Mouse (Mus musculus) intestine, postnatal 0 days (tissue): Measurements from ENCODE around the gene Trmt1. TPM values are rescaled to one million over a fixed set of nuclear protein-coding genes. Genes with fewer than 3 reads are reported as not detected.

Experiments
- ATAC-seq: fragments of 200-750 bp; cut with Nextera tagmentation; 2 replicates; pipeline ENCODE4 v1.8.0; 2017; ENCODE audit warnings: mild to moderate bottlenecking, moderate TSS enrichment, moderate library complexity
- H3K27ac ChIP-seq: fragments of 300-500 bp; sonication (generic); 2 replicates; pipeline ENCODE4 v1.5.1; 2014; ENCODE audit warnings: mild to moderate bottlenecking, low read depth, low read length, moderate library complexity
- H3K27me3 ChIP-seq: fragments of 300-500 bp; sonication (generic); replicated peaks from 2 replicates; pipeline ENCODE4 v1.6.1; 2014; ENCODE audit warnings: low read length, mixed read lengths; ENCODE audit not compliant: control insufficient read depth, insufficient read depth
- H3K36me3 ChIP-seq: fragments of 300-500 bp; sonication (generic); 2 replicates; pipeline ENCODE4 v1.6.1; 2014; ENCODE audit warnings: mild to moderate bottlenecking, moderate library complexity; ENCODE audit not compliant: control insufficient read depth, insufficient read depth
- H3K4me1 ChIP-seq: fragments of 300-500 bp; sonication (generic); replicated peaks from 2 replicates; pipeline ENCODE4 v1.6.1; 2014; ENCODE audit warnings: antibody characterized with exemption, low read length, mixed read lengths; ENCODE audit not compliant: control insufficient read depth, insufficient read depth
- H3K4me2 ChIP-seq: fragments of 300-500 bp; sonication (generic); replicated peaks from 2 replicates; pipeline ENCODE4 v1.6.1; 2014; ENCODE audit warnings: low read depth, mild to moderate bottlenecking, moderate library complexity
- H3K4me3 ChIP-seq: fragments of 300-500 bp; sonication (generic); 2 replicates; pipeline ENCODE4 v1.5.1; 2014; ENCODE audit warnings: low read depth, low read length
- H3K9ac ChIP-seq: fragments of 300-500 bp; sonication (generic); 2 replicates; pipeline ENCODE4 v1.6.1; 2014; ENCODE audit warnings: mild to moderate bottlenecking, low read depth, low read length
- H3K9me3 ChIP-seq: fragments of 300-500 bp; sonication (generic); 2 replicates; pipeline ENCODE4 v1.6.1; 2016; ENCODE audit warnings: mixed run types; ENCODE audit not compliant: control insufficient read depth
- CTCF ChIP-seq: sonication (generic); IDR thresholded peaks from 2 replicates; pipeline ENCODE4 v1.5.1; 2016; ENCODE audit warnings: low read depth, mild to moderate bottlenecking, control low read depth, antibody characterized with exemption, moderate library complexity
- WGBS: fragments of 180-500 bp; shearing (Covaris S2); extraction: QIAGEN DNeasy Blood & Tissue Kit; methylation state at CpG from one replicate; pipeline ENCODE4 v1.1.7; 2014; 5-methylcytosine and 5-hydroxymethylcytosine counted together
- polyA plus RNA-seq: library from polyadenylated mRNA; unstranded; fragments of >200 nt; fragmentation: Nextera tagmentation; extraction: Ambion mirVana; gene quantifications from 2 replicates; pipeline ENCODE4 v1.2.1, GENCODE M21; 2015

The Trmt1 gene
- polyA plus RNA-seq, 1 experiment from 2014 or later: 22.3 TPM

- no peaks in the 10 kb centered on the region for H3K36me3 ChIP-seq
- ATAC-seq: no peak
- whole genome bisulfite sequencing: 27% methylated on average over 4 of the region's 4 CpGs
- no peak for TF ChIP-seq CTCF
- peak overlapping the region; percentile 11; the same call in 1 of the 2 replicates for H3K4me2 ChIP-seq
- H3K27me3 ChIP-seq: no peaks in the 10 kb centered on the region
- H3K27ac ChIP-seq: peak overlapping the region; percentile 95
- peaks cover 4% of the 10 kb centered on the region; the same call in 1 of the 2 replicates for H3K4me1 ChIP-seq
- no peak overlapping the region for H3K9ac ChIP-seq
- no peaks in the 10 kb centered on the region for H3K9me3 ChIP-seq
- no peak overlapping the region for H3K4me3 ChIP-seq
These were observed 28.4 kb upstream of the Trmt1 start for GRCm38 (mm10) chr8:84657680-84658079.

GRCm38 (mm10) chr8:84658951-84659350, 27.2 kb upstream of the Trmt1 start:
- Histone ChIP-seq H3K9me3 (no peaks in the 10 kb centered on the region), H3K4me2 (peak overlapping the region; percentile 84; the same call in 1 of the 2 replicates), H3K4me3 (no peak overlapping the region), H3K4me1 (peaks cover 4% of the 10 kb centered on the region; the same call in 1 of the 2 replicates), H3K27ac (peak overlapping the region; percentile 99; the same call in 1 of the 2 replicates), H3K27me3 (no peaks in the 10 kb centered on the region), H3K9ac (no peak overlapping the region), H3K36me3 (no peaks in the 10 kb centered on the region)
- ATAC-seq: no peak
- no peak for TF ChIP-seq CTCF
- WGBS: 32% methylated on average over 1 of the region's 1 CpGs

DNA sequence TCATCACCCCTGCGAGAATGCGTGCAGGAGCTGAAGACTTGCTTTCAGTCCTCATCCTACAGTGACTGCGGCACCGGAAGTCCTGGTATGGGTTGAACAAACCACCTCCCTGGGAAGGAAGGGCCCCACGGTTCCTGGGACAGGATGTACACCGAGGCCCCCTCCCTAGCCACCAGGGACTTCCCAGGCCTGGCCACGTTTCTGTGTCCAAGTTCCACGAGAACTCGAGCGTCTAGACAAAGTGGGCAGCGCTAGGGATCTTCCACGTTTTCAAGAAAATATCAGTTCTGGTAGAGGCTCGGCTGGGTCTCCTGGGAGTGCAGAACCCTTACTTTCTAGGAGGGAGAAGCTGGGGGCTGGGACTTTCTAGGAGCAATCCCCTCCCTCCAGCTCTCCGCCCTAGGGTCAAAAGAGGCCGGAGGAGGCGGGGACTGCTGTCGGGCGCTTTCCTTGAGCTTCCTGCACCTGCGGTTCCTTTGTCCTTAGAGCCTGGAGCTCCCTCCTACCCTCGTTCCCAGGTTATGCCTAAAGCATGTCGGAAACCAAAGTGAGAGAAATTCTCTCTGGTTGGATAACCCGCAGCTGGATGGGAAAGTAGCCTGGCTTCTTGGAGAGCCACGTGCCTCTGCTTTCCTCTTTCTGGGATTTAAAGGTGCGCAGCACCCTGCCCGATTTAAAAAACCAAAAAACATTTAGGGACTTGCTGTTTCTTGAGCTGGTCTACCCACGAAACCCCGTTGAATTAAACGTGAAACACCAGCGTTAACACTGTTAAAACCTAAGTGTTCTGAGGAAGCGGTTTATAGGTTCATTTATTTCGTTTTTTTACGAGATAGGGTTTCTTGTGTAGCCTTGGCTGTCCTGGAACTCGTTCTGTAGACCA, 25.9 kb upstream of the Trmt1 start:
- Histone ChIP-seq H3K36me3 (no peaks in the 10 kb centered on the region), H3K4me2 (peak overlapping the region; percentile 84), H3K4me1 (peaks cover 4% of the 10 kb centered on the region; the same call in 1 of the 2 replicates), H3K9me3 (no peaks in the 10 kb centered on the region), H3K4me3 (peak overlapping the region; percentile 84), H3K27ac (peak overlapping the region; percentile 99), H3K27me3 (no peaks in the 10 kb centered on the region), H3K9ac (peak overlapping the region; percentile 99)
- ATAC-seq: peak; percentile 28
- WGBS: 3% methylated on average over 33 of the region's 33 CpGs
- no peak for TF ChIP-seq CTCF

DNA sequence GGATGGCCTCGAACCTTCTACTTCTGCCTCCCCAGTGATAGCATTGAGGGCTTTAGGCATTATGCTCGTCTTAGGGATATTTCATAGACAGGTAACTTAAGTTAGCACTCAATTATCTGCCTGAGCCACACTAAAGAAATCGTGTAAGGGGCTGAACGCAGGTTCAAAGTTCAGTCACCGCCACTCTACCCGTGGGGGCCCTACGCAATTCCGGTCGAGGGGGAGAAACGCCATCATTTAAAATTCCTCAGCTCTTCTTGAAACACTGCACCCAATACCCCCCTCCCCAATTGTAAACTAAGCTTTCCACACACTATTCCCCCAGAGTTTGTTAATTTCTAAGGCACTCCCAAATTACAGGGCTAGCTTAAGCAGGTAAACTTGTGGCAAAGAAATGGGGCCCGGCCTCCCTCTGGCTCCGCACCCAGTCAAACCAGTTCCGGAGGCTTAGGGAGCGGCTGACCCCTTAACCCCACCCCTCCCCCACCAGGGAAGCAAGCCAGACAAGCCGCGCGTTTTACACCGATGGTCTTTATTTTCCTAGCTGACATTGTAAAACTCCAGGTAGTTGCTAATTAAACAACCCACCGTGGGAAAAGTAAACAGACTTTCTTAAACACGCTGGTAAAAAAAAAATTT, 25.2 kb upstream of the Trmt1 start:
- TF ChIP-seq CTCF: no peak
- H3K4me2 ChIP-seq: peak overlapping the region; percentile 84
- H3K9ac ChIP-seq: peak overlapping the region; percentile 99
- WGBS: 4% methylated on average over 20 of the region's 20 CpGs
- no peaks in the 10 kb centered on the region for H3K27me3 ChIP-seq
- peak overlapping the region; percentile 99 for H3K27ac ChIP-seq
- H3K4me3 ChIP-seq: peak overlapping the region; percentile 84
- no peaks in the 10 kb centered on the region; the same call in 1 of the 2 replicates for H3K4me1 ChIP-seq
- no peaks in the 10 kb centered on the region for H3K9me3 ChIP-seq
- ATAC-seq: peak; percentile 46
- no peaks in the 10 kb centered on the region for H3K36me3 ChIP-seq

DNA sequence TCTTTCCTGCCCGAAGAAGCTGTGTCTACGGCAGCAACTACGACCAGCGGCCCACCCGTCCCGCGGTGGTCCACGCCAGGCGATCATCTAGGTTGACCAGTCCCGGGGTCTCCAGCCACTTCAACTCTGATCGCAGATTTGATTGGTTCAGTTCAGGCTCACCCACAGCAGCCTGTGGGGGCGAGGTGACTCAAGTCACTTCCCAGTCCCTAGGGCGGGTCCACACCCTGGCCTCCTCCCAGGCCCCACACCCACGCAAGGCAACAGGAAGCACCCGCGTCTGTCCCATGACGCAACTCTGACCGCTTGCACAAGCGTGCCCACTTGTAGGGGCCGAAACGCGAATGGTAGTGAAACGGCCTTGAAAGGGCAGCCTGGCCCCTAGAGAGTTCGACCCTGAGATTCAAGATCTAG, 24.6 kb upstream of the Trmt1 start:
- H3K4me2 ChIP-seq: peak overlapping the region; percentile 84
- under 1% methylated on average over 24 of the region's 24 CpGs for WGBS

GRCm38 (mm10) chr8:84661961-84662571, 24.0 kb upstream of the Trmt1 start:
- peak overlapping the region; percentile 99 for H3K27ac ChIP-seq
- TF ChIP-seq CTCF: no peak
- peak overlapping the region; percentile 84 for H3K4me2 ChIP-seq
- peak overlapping the region; percentile 84 for H3K4me3 ChIP-seq
- ATAC-seq: no peak
- no peaks in the 10 kb centered on the region for H3K9me3 ChIP-seq
- WGBS: under 1% methylated on average over 61 of the region's 61 CpGs
- H3K36me3 ChIP-seq: no peaks in the 10 kb centered on the region
- H3K27me3 ChIP-seq: no peaks in the 10 kb centered on the region
- H3K4me1 ChIP-seq: no peaks in the 10 kb centered on the region; the same call in 1 of the 2 replicates
- H3K9ac ChIP-seq: peak overlapping the region; percentile 99

More for the DNA sequence above, 24.6 kb upstream of the Trmt1 start:
- no peak for TF ChIP-seq CTCF
- peak; percentile 59 for ATAC-seq
- Histone ChIP-seq H3K9ac (peak overlapping the region; percentile 99), H3K4me1 (no peaks in the 10 kb centered on the region; the same call in 1 of the 2 replicates), H3K27ac (peak overlapping the region; percentile 99), H3K9me3 (no peaks in the 10 kb centered on the region), H3K36me3 (no peaks in the 10 kb centered on the region), H3K27me3 (no peaks in the 10 kb centered on the region), H3K4me3 (peak overlapping the region; percentile 84)
